Mouse (Mus musculus): ENCODE measurements around the gene Chrng.

Chrng gene

GRCm38 (mm10) chr1:87255173-87255572, 50.7 kb downstream of the Chrng start:
- DNase-seq (ENCODE audit: low spot score) = no peak

DNA sequence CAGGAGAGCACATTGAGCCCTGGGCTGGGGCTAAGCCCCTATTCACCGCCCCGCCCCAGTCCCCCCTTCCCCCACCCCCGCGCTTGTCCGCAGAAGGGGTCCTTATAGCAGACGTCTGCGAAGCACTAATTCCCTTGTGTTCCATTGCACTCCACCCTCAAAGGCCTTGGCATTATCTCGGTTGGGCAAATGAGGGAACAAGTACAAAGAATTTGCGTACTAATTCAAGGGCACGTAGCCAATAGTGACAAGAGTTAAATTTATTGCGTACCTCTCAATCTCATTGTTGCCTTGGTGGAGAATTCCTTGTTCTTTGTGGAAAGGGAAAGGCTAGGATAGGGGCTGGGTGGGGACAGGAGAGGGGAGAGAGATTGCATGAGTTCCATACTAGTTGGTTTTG, 53.2 kb downstream of the Chrng start:
- DNase-seq (ENCODE audit: low spot score) = no peak

- DNase-seq (ENCODE audit: low spot score) = no peak
Observed at GRCm38 (mm10) chr1:87258484-87258883, 54.0 kb downstream of the Chrng start.

GRCm38 (mm10) chr1:87259316-87259715, 54.9 kb downstream of the Chrng start:
- DNase-seq (ENCODE audit: low spot score) = no peak
